Mouse (Mus musculus): ENCODE data around the gene Iqgap1. TPM values are rescaled to one million over a fixed set of nuclear protein-coding genes. Genes with fewer than 3 reads are reported as not detected.

Iqgap1 gene
- total RNA-seq, 2 experiments from 2014 or later = 26.0 to 27.3 TPM

DNA sequence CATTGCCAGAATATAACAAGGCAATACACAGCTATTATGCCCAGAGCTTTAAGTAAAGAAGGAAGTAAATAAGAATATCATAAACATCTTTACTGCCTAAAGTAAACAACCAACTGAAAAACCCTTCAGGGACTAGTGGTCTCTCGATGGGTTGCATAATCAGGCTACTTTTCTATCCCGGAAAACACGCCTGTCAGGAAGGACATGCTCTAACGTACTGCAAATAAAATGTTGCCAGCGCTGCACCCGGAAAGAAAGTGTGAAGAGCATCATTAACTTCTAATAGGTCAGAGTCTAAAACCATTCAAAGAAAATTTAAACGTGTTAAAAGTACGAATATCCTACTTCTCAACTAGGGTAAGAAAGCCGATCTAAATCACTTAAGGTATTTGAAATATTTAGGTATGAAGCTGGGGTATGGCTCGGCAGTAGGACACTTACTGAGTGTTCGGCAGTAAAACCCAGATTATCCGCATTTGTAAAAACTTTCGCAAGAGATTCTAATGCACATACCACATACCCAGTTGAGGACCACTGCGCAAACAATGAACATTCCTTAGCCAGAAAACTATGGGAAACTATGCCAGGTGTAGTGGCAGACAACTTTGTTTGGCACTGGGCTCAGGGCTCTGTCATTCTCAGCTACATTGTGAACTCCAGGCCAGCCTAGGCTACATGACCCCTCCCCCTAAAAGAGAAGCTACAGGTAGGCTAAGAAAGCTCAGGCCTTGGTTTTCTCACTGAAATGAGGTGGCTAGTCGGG lies 28.8 kb downstream of the Iqgap1 start:
- Histone ChIP-seq H3K27ac (no peak overlapping the region), H3K4me3 (no peak overlapping the region)
- intact Hi-C loops (cut with DNase I) = no loop called here
- DNase-seq (ENCODE audit: extremely low spot score in 1 of 2, low spot score in 2 of 2) = no peak
- no peak for TF ChIP-seq CTCF (IDR thresholded peaks at IDR 0.05)

DNA sequence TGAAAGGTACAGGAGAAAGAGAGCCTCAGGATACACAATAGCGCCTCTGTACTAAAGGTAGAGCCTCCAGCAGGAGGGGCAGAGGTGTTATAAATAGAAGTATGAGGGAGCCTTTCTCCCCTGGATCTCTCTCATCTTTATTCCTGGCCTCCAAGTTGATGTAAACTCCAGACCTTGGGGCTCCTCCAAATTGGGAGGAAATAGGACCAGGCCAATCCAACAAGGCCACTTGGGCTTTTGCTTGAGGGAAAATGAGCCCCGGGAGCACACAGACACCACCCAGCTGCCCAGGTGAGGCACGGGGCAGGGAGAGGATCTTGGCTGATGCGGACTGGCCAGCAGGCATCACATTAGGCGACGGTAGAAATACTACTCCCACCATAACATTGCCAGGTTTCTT lies 29.5 kb downstream of the Iqgap1 start:
- no peak for TF ChIP-seq CTCF (IDR thresholded peaks at IDR 0.05)
- H3K4me3 ChIP-seq = no peak overlapping the region
- DNase-seq (ENCODE audit: extremely low spot score in 1 of 2, low spot score in 2 of 2) = no peak
- H3K27ac ChIP-seq = no peak overlapping the region
- intact Hi-C loops (cut with DNase I) = no loop called here

DNA sequence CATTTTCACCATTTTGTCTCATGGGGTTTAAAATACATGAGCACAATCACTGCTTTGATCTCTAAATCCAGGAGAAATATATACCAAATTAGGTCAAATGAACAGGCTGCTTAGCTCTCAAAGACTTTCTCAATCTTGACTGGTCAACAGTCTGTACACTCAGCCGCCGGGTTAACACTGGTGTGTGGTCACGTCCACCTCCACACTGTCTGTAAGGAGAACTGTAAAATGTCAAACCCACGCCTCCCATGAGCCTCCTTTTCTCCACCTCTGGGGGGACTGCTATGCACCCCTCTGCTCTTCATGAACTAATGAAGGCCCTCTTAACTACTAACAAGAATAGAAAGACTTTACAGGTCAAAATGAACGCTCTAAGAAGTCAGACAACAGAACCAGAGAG lies 36.2 kb downstream of the Iqgap1 start:
- no peak for TF ChIP-seq CTCF (IDR thresholded peaks at IDR 0.05)
- Histone ChIP-seq H3K4me3 (no peak overlapping the region), H3K27ac (0 out of 2 replicates have a peak overlapping the region, but pooled peaks have one; percentile 17)
- intact Hi-C loops (cut with DNase I) = no loop called here
- no peak for DNase-seq (ENCODE audit: extremely low spot score in 1 of 2, low spot score in 2 of 2)

DNA sequence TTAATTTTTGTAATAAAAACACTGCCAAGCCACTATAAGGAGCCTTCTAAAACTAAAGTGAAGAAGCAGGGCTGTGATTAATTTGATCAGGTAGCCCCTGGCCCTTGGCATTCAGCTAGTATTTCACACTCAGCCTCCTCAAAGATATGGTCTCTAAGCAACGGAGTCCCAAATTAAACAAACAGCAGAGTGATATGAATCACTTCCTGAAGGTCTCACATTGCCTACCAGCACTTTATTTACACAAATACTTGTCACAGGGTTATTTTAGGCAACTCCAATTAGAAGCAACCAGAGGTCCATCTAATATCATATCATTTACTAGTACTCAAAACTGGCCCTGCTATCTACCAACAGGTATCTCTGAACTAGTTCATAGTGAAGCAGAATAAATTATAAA lies 36.7 kb downstream of the Iqgap1 start:
- no peak for TF ChIP-seq CTCF (IDR thresholded peaks at IDR 0.05)
- Histone ChIP-seq H3K4me3 (no peak overlapping the region), H3K27ac (no peak overlapping the region)
- intact Hi-C loops (cut with DNase I) = no loop called here
- DNase-seq (ENCODE audit: extremely low spot score in 1 of 2, low spot score in 2 of 2) = no peak

DNA sequence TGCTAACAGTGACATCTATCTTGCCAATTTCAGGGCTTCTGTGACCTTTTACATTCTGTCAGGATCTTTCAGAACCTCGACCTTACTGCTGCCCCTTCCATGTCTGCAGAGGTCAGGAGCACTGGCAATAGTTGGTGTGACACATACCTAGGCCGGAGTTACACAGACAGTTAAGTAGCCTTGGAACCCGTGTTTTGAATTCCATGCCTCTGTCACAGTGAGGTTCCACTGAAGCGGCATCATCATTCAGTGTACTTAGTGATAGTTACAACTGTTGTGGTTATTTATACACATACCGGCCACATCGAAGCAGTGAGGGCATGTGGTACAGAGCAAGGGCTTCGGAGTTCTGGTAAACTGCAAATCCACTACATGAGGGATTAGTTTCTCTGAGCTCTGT lies 37.8 kb downstream of the Iqgap1 start:
- TF ChIP-seq CTCF (IDR thresholded peaks at IDR 0.05) = no peak
- intact Hi-C loops (cut with DNase I) = no loop called here
- Histone ChIP-seq H3K27ac (no peak overlapping the region), H3K4me3 (no peak overlapping the region)
- no peak for DNase-seq (ENCODE audit: extremely low spot score in 1 of 2, low spot score in 2 of 2)

DNA sequence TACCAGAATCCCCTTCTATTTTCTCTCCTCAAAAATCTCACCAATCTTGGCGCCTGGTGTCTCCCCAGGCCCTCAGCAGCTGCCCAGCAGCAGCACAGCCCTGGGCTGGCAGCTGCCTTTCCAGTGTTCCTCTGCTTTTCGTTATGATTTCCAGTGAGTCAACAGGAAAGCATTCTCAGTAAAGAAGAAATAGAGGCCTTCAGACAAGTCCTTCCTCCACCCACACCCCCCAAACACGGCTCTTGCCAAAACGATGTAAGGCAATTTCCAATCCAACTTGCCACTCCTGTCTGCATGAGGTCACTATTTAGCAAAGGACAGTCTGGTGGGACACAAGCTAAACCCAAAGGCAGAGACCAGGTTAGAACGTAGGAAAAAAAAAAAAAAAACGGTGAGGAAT lies 39.0 kb downstream of the Iqgap1 start:
- no peak overlapping the region for H3K4me3 ChIP-seq
- DNase-seq (ENCODE audit: extremely low spot score in 1 of 2, low spot score in 2 of 2) = no peak
- intact Hi-C loops (cut with DNase I) = no loop called here
- no peak overlapping the region for H3K27ac ChIP-seq
- TF ChIP-seq CTCF (IDR thresholded peaks at IDR 0.05) = no peak

DNA sequence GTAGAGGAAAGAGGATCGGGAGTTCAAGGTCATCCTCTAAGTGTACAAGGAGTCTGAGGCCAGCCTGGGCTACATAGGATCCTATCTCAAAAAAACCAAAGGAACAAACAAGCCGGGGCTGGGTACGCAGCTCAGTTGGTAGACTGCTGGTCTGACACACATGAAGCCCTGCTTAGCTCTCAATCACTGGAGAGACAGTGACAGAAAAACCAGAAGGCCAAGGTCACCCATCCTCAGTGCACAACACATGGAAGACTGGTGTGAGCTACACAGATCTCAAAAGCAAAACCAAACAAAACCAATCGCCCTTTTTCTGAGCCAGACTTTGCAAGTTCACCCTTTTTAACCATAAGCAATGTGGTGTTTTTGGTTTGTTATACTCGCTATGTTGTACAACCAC lies 41.9 kb downstream of the Iqgap1 start:
- intact Hi-C loops (cut with DNase I) = no loop called here
- DNase-seq (ENCODE audit: extremely low spot score in 1 of 2, low spot score in 2 of 2) = no peak
- no peak for TF ChIP-seq CTCF (IDR thresholded peaks at IDR 0.05)
- H3K27ac ChIP-seq = no peak overlapping the region
- H3K4me3 ChIP-seq = no peak overlapping the region

DNA sequence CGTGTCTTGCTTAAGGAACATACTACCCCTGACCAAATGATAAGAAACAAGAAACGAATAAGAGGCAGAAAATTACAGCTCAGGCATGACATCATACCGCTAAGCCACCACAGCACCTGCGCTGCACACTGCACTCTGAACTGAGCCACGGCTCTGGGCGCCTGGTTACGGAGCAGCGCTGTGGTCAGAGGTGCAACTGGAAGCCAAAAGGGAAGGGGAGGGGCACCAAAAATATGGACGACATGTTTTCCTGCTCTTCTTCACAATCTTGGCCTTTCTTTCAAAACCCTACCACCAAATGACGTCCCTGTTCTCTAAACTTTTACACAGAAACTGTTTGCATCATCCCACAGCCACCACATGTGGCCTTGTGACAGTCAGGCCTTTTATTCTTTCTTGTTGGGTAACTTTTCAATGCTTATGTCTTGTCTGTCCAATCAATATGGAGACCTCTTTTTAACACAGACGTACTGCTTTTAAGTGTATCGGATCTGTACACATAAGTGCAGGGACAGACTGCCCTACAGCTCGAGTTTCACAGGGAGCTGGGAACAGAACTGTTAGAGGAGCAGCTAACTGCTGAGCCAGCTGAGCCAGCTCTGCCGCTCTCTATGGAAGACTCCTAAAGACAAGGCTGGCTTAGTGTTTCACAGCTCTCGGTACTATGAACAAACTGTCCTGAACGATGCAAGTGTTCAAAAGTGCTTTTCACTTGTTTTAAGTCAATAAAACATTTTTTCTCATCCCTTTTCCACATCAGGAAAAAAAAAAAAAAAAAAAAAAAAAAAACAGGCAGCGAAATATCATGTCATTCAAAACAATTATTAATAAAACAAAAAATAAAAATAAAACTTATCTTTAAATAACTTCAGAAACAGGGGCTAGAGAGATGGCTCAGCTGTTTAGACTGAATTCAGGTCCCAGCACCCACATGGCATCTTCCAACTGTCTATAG lies 43.3 kb downstream of the Iqgap1 start:
- TF ChIP-seq CTCF (IDR thresholded peaks at IDR 0.05) = no peak
- H3K4me3 ChIP-seq = no peak overlapping the region
- no peak for DNase-seq (ENCODE audit: extremely low spot score in 1 of 2, low spot score in 2 of 2)
- intact Hi-C loops (cut with DNase I) = no loop called here
- no peak overlapping the region for H3K27ac ChIP-seq

DNA sequence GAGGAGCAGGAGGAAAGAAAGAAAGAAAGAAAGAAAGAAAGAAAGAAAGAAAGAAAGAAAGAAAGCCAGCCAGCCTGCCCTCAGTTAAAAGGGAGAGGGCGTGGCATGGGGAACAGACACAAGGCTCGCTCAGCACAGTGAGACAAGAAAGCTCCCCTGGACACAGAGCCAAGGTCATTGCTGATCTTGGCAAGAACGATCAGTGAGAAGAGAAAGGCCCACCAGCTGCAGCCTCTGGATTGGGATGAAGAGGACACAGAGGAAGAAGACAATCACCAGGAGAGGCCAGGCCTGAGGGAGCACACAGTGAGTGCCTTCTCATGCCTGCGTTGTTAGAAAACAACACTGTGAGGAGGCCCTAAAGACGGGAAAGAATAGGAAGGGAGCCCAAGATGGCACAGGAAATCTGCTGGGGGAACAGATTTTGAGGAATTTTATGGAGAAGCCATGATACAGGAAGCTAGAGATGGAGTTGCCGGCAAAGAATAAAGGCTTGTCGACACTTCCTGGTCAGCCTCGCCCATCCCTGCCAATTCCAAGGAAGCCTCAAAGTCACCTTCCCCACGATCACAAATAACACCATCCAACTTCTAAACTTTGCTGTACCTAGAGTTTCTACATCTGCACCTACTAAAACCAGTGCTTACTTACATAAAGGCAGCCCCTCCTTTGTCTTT lies 44.2 kb downstream of the Iqgap1 start:
- intact Hi-C loops (cut with DNase I) = no loop called here
- TF ChIP-seq CTCF (IDR thresholded peaks at IDR 0.05) = no peak
- no peak for DNase-seq (ENCODE audit: extremely low spot score in 1 of 2, low spot score in 2 of 2)
- H3K27ac ChIP-seq = no peak overlapping the region
- no peak overlapping the region for H3K4me3 ChIP-seq

DNA sequence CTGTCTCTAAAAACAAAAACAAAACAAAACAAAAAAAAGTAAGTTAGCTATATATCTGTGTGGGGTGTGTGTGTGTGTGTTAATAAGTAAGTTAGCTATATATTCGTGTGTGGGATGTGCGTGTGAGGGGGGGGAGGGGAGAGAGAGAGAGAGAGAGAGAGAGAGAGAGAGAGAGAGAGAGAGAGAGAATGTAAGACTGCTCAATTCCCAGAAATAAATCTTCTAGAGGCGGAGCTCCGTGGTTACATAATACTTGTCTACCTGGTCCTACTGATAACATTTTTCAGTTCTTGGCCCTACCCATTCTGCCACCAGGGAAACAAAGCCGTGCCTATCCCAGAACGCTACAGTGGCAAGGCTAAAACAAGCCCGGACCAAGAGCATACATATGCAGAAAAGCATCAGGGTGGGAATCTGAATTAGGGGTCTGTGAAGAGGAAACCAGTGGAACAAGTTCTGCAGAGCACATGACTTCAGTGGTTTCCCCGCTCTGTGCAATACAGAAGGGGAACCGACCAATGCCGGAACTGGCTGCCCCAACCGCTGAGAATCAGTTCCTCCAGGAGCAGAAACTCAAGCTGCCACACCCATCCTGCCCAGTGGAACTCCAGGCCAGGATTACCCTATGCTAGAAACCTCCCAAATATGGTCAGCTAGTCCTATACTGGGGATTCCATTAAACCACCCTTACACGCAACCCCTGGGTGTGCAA lies 46.7 kb downstream of the Iqgap1 start:
- intact Hi-C loops (cut with DNase I) = no loop called here
- peak overlapping the region; percentile 5; the same call in 1 of the 2 replicates for H3K27ac ChIP-seq
- TF ChIP-seq CTCF (IDR thresholded peaks at IDR 0.05) = no peak
- no peak for DNase-seq (ENCODE audit: extremely low spot score in 1 of 2, low spot score in 2 of 2)
- H3K4me3 ChIP-seq = no peak overlapping the region

DNA sequence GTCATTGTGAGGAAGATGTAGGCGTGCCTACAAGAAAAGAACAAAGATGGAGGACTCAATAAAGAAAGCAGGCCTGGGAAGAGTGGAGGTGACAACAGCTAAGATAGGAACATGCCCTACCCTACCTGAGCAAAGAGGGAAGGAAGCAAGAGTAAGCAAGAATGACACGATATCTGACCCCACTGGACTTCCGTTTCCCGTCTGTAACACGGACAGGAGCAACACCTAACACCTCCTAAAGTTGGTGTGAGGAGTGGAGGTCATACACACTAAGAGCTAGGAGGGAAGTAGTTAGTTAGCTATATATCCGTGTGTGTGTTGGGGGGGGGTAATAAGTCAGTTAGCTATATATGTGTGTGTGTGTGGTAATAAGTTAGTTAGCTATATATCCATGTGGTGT lies 47.4 kb downstream of the Iqgap1 start:
- intact Hi-C loops (cut with DNase I) = no loop called here
- Histone ChIP-seq H3K27ac (no peak overlapping the region), H3K4me3 (no peak overlapping the region)
- no peak for DNase-seq (ENCODE audit: extremely low spot score in 1 of 2, low spot score in 2 of 2)
- TF ChIP-seq CTCF (IDR thresholded peaks at IDR 0.05) = no peak

Measured in left cerebral cortex, adult 2 months (tissue).